Mouse (Mus musculus) 3T3-L1 (cell line): Measurements from ENCODE around the gene Pcca.

Source experiments
- DNase-seq: peaks from one replicate; pipeline ENCODE4 v3.0.0-alpha.2; 2015; ENCODE audit warnings: low read depth, low spot score

The Pcca gene

DNA sequence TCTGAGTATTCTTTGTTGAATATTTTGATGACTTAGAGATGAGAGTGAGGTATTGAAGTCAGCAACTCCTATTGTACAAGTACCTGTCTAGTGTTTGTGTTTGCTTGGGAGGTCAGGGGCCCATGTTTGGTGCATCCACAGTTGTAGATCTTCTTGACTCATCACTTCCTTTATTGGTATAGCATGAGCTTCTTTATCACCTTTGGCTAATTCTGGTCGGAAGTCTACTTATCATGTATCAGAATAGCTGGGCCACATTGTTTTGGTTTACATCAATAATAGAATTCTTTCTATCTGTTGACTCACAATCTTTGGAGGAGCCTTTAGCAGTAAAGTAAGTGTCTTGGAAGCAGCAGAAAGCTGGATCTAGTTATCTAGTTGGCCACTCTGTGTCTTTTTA, 108.3 kb downstream of the Pcca start:
- DNase-seq = no peak

GRCm38 (mm10) chr14:122648214-122648613, 114.1 kb downstream of the Pcca start:
- no peak for DNase-seq

DNA sequence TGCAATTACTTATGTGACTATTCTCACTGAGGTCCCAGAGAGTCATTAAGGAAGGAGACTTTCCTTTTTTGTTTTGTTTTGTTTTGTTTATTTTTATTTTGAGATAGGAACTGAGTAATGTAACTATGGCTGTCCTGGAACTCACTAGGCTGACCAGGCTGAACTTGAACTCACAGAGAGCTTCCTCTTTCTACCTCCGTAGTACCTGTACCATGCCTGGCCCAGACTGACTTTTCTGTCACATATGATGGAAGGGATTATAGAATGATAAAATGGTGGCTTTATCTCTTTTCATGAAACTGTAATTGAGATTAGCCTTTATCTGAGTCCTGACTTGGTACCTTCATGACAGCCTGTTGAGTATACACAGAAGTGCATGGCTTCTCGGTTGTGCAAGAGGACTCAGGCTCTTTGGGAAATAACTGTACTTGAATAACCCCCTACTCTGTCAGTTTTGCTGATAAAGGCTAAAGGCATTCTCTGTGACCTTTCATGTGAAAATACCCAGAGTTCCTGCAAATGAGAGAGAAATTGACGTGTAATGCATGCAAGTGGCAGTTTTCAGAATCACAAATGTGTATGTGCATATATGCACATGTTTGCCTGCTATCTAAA, 115.3 kb downstream of the Pcca start:
- no peak for DNase-seq

DNA sequence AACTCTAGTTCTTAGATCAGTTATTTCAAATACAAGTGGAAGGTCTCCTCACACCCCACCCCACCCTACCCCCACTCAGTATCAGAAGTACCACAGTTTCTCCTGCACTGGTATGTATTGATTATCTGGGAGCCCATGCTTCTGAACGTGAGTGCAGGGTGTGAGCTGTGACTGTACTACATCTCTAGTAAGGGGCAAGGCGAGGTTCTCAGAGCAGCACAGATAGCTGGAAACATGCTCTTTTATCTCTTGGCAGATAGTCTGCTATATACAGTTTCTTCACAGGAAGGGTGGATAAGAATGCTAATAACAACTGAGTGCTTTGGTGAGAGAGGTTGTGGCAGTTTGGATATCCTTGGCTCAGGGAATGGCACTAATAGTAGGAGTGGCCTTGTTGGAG, 117.6 kb downstream of the Pcca start:
- DNase-seq = no peak

DNA sequence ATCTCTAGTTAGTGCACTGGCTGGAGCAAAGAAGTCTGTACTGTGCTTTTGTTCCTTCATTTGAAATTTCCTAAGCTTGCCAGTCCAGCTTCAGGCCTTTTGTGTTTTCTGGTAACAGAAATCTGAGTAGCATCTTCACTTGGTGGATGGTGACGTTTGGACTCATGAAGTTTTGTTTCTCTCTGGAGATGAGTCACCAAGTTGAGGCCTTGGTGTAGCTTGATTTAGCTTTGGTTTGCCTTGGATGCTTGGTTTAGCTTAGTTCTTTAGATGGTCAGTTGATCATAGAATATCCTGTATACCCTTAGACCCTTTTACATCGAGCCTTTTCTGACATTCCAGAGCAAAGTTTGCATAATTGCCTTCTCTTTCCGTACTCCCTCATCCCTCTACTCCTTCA, 141.5 kb downstream of the Pcca start:
- DNase-seq = no peak

DNA sequence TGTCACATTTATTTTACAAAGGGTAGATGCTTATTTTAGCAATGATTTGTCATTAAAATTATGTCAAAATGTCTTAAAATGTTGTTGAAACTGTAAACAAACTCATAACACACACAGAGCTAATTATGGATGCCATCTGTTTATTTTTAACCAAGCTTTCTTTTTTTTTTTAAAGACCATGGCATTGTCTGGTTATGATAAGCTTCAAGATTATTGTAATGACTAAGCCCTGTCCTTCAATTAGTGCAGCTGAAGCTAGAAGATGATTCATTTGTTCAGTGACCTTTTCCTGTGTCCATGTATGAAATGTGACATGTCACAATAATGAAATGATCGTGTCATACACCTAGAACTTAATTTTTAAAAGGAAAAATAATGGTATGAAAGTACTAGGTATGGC, 149.5 kb downstream of the Pcca start:
- DNase-seq = no peak

- no peak for DNase-seq
Measured at GRCm38 (mm10) chr14:122684250-122684649, 150.1 kb downstream of the Pcca start.

DNA sequence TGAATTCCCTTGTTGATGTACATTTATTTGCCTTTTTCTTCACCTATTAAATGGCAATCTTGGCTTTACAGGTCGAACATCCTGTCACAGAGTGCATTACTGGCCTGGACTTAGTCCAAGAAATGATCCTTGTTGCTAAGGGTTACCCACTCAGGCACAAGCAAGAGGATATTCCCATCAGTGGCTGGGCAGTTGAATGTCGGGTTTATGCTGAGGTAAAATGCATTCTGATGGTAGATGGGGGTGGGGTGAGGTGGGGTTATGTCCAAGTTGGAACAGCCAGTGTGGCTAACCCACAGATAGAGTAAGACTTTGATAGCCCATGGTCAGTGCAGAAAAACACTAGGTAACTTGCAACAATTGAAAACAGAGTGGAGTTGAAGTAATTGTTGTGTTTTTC, 150.7 kb downstream of the Pcca start:
- no peak for DNase-seq

DNA sequence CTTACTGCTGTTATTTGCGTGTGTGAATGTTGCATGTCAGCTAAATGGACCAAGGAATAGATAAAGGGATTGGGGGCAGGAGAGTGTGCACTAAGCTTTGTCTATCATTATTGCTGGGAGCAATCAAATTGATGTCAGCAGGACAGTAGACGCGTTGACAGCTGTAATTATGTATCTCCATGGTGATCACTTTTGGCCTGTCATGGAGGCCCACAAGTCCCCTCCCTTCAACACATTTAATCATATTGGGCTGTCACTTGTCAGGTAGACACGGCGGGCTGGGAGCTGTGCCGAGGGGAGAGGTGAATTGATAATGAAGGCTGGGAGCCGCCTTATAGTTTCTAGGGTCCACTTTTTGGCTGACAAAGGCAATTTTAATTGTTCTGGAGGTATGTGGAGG, 153.3 kb downstream of the Pcca start:
- no peak for DNase-seq

GRCm38 (mm10) chr14:122688378-122688777, 154.3 kb downstream of the Pcca start:
- DNase-seq = no peak

DNA sequence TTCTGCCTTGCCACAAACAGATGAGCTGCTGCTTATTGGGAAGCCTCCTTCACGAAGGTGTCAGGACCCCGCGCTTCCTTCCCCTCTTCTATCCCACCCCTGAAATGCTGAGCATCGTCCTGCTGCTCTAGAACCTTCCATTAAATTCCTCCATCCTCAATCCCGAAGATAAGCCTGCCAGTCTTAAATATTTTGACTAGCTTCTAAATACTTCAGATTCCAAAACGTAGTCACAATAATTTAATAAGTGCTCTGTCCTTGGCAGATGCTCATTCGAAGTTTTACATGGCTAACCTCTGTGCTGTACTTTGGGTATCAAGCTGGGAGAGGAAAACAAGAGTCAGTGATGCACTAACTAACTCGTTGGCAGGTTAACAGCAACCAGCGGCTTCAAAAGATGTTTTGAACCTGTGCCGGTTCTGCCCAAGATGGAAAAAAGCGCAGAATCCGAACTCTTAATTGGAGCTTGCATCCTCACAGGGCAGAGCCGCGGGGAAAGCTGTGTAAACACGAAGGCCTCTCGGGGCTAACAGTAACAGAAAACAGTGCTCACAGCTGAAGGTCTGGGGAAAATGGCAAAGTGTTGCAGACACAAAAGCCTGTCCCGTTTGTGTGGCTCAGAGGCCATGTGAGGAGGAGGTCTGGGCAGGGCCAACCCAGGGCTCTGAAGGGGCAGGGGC, 155.2 kb downstream of the Pcca start:
- no peak for DNase-seq

DNA sequence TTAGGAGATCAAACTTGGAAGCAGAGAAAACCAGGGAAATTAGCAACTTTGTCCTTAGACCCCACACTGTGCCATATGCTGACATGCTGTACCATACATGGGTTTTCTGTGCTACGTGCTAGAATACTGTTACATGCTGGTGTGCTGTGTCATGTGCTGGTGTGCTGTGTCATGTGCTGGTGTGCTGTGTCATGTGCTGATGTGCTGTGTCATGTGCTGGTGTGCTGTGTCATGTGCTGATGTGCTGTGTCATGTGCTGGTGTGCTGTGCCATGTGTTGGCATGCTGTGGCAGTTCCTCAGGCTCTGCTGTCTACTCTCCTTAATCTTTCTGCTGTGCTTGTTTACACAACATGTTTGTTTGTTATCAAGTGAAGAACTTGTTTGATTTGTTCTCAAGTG, 157.4 kb downstream of the Pcca start:
- DNase-seq = no peak

- DNase-seq = no peak
Measured at GRCm38 (mm10) chr14:122700333-122700732, 166.2 kb downstream of the Pcca start.

GRCm38 (mm10) chr14:122713793-122714192, 179.7 kb downstream of the Pcca start:
- DNase-seq = peak; percentile 9

GRCm38 (mm10) chr14:122714911-122715310, 180.8 kb downstream of the Pcca start:
- peak; percentile 36 for DNase-seq

DNA sequence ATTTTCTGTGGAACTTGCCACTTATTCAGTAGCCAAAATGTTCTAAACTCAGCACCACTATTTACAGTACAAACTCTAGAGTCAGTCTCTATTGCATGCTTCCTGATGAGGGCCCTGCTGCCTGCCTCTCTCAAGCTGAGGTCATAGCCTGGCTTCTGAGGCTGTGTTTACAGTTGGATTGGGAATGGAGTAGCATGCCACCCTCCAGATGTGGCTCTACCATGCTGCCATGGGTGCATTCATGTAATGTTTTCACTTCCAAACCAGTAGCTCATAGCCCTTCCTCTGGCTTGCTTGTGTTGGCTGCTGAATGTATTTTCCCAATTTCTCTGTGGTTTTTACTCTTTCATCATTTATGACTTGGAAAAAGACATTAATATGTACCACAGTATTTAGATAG, 181.9 kb downstream of the Pcca start:
- no peak for DNase-seq

DNA sequence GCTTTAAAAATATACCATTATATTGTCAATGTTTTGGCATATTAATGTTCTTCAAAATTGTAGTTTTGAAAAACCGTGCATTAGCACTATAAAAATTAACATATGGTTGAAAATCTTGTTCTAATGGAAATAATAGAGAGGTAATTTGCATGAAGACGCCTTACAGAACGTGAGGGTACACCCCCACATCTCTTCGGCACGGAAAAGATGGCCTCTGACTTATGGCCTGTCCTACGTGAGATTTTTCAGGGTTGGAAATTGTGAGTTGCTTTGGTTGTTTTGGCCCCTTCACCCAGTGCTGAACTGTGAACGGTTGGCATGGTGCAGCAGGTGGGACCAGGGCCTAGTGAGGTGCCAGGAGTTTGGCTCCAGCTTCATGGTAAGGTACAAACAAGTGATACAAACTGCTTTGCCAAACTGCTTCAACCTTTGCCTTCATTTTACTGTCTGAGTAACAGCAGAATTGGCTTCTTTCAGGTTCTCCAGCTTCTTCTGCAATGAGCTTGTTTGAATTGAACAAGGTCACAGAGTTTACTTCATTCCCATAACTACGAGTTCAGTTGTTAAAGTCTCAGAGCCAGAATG, 185.5 kb downstream of the Pcca start:
- DNase-seq = no peak

GRCm38 (mm10) chr14:122720989-122721388, 186.9 kb downstream of the Pcca start:
- DNase-seq = no peak

GRCm38 (mm10) chr14:122721750-122722149, 187.6 kb downstream of the Pcca start:
- DNase-seq = no peak

- no peak for DNase-seq
Measured at GRCm38 (mm10) chr14:122726456-122726855, 192.3 kb downstream of the Pcca start.

DNA sequence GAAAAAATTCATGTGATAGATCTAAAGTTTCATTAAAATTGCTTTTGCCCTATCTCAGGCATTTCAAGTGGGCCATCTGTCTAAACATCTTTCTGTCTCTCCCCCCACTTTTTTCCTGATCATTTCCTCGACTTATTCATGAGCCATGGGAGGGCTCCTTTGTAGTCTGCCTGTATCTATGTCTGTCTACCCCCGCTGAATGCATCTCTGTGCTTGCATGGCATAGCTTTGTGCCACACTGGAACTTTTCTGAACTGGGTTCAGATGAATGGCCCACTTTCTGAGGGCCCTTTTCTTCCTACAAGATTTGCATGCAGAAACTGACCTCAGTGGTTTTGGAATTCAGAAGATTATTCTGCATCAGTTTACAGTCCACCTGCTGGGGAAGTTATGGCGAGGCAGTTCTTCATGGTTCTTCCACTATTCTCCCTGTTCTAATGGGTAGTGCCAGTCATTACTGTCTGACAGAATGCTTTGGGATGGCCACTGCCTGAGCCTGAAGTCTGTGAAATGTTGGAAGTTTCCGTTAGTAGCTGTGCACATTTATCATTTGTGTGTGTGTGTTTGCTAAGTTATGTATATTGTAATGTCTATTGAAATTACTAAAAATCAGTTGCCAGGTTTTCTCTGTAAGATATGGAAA, 195.4 kb downstream of the Pcca start:
- DNase-seq = no peak

- DNase-seq = no peak
Measured at GRCm38 (mm10) chr14:122730921-122731551, 196.9 kb downstream of the Pcca start.
